Mouse (Mus musculus) lung, postnatal 0 days (tissue): ENCODE data around the gene Gnptab. TPM values are rescaled to one million over a fixed set of nuclear protein-coding genes. Genes with fewer than 3 reads are reported as not detected.

Experiments
- ATAC-seq: fragments of 200-750 bp; cut with Nextera tagmentation; 2 replicates; pipeline ENCODE4 v1.8.0; 2017; ENCODE audit warnings: moderate library complexity
- DNase-seq: peaks from one replicate; pipeline ENCODE4 v3.0.0-alpha.2; 2016; ENCODE audit warnings: low spot score
- H3K27ac ChIP-seq: fragments of 300-500 bp; sonication (generic); 2 replicates; pipeline ENCODE4 v1.5.1; 2014; ENCODE audit warnings: antibody characterized with exemption, mild to moderate bottlenecking, low read length, mixed read lengths
- H3K27me3 ChIP-seq: fragments of 300-500 bp; sonication (generic); replicated peaks from 2 replicates; pipeline ENCODE4 v1.6.1; 2014; ENCODE audit warnings: low read length, mixed read lengths; ENCODE audit not compliant: insufficient read depth
- H3K36me3 ChIP-seq: fragments of 300-500 bp; sonication (generic); 2 replicates; pipeline ENCODE4 v1.6.1; 2014; ENCODE audit warnings: low read length, mixed read lengths; ENCODE audit not compliant: insufficient read depth
- H3K4me1 ChIP-seq: fragments of 300-500 bp; sonication (generic); 2 replicates; pipeline ENCODE4 v1.6.1; 2014; ENCODE audit warnings: antibody characterized with exemption, low read depth, low read length, mixed read lengths; ENCODE audit not compliant: insufficient read depth
- H3K4me2 ChIP-seq: fragments of 300-500 bp; sonication (generic); replicated peaks from 2 replicates; pipeline ENCODE4 v1.6.1; 2014; ENCODE audit warnings: low read depth, mild to moderate bottlenecking, low read length, moderate library complexity, mixed read lengths
- H3K4me3 ChIP-seq: fragments of 300-500 bp; sonication (generic); 2 replicates; pipeline ENCODE4 v1.5.1; 2014; ENCODE audit warnings: low read depth, low read length
- H3K9ac ChIP-seq: fragments of 300-500 bp; sonication (generic); replicated peaks from 2 replicates; pipeline ENCODE4 v1.6.1; 2014; ENCODE audit warnings: low read depth, mild to moderate bottlenecking
- H3K9me3 ChIP-seq: fragments of 300-500 bp; sonication (generic); 2 replicates; pipeline ENCODE4 v1.6.1; 2016; ENCODE audit warnings: low read length, mixed read lengths
- CTCF ChIP-seq: IDR thresholded peaks from 2 replicates; pipeline ENCODE4 v1.5.1; 2016; ENCODE audit warnings: antibody characterized with exemption, mild to moderate bottlenecking
- EP300 ChIP-seq: IDR thresholded peaks from 2 replicates; pipeline ENCODE4 v1.6.1; 2016; ENCODE audit warnings: antibody characterized with exemption, mild to moderate bottlenecking, control low read depth
- WGBS: fragments of 180-500 bp; shearing (Covaris S2); extraction: QIAGEN DNeasy Blood & Tissue Kit; methylation state at CpG from one replicate; pipeline ENCODE4 v1.1.7; 2014; 5-methylcytosine and 5-hydroxymethylcytosine counted together
- polyA plus RNA-seq: library from polyadenylated mRNA; unstranded; fragments of >200 nt; fragmentation: Nextera tagmentation; extraction: Ambion mirVana; gene quantifications from 2 replicates; pipeline ENCODE4 v1.2.1, GENCODE M21; 2015

Gene Gnptab
- polyA plus RNA-seq, 1 experiment from 2014 or later, result 9.9 TPM

DNA sequence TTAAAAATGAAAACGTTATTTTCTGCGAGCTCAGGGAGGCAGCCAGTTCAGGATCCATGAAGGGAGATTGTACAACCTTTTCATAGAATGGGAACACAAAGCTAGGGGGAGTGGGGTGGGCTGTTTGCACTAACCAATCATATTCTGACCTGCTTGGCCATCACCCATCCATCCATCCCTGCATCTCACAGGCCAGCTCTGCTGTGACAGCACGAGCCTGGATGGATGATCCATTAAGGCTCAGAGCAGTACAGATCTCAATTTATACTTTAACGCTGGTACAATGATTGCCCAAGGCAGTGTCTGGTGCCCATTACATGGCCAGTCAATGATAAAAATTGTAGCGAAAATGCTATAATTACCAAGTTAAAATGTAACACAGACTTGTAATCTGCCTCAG is 48.0 kb downstream of the Gnptab start:
- Histone ChIP-seq H3K9ac (no peak overlapping the region), H3K27me3 (no peaks in the 10 kb centered on the region), H3K4me1 (no peaks in the 10 kb centered on the region), H3K4me3 (no peak overlapping the region), H3K4me2 (no peak overlapping the region), H3K36me3 (peaks cover 9% of the 10 kb centered on the region), H3K9me3 (no peaks in the 10 kb centered on the region), H3K27ac (no peak overlapping the region)
- 62% methylated on average over 5 of the region's 5 CpGs for WGBS
- TF ChIP-seq EP300 (no peak), CTCF (no peak)
- no peak for ATAC-seq
- DNase-seq, result no peak

DNA sequence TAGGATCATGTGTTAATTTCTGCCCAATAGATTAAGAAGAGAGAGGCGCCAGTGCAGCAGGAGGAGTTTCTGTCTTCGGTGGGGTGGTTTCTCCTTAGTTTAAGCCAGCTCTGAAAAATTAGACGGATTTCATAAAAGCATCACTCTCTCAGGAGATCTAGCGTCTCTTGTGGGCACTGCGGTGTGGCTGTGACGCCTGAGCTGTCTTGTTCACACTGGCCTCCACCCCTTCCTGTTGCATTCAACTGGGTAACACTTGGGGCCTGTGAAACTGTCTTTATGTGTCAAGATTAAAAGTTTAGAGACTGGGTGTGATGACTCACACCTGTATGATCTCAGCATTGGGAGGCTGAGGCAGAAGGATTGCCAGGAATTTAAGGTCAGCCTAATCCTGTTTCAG is 49.1 kb downstream of the Gnptab start:
- WGBS, result 86% methylated on average over 6 of the region's 6 CpGs
- H3K4me1 ChIP-seq, result no peaks in the 10 kb centered on the region
- ATAC-seq, result no peak
- no peak overlapping the region for H3K4me3 ChIP-seq
- H3K9me3 ChIP-seq, result no peaks in the 10 kb centered on the region
- H3K4me2 ChIP-seq, result no peak overlapping the region
- H3K36me3 ChIP-seq, result peaks cover 14% of the 10 kb centered on the region
- TF ChIP-seq EP300 (no peak), CTCF (no peak)
- no peak overlapping the region for H3K9ac ChIP-seq
- no peak overlapping the region for H3K27ac ChIP-seq
- DNase-seq, result no peak
- H3K27me3 ChIP-seq, result no peaks in the 10 kb centered on the region

DNA sequence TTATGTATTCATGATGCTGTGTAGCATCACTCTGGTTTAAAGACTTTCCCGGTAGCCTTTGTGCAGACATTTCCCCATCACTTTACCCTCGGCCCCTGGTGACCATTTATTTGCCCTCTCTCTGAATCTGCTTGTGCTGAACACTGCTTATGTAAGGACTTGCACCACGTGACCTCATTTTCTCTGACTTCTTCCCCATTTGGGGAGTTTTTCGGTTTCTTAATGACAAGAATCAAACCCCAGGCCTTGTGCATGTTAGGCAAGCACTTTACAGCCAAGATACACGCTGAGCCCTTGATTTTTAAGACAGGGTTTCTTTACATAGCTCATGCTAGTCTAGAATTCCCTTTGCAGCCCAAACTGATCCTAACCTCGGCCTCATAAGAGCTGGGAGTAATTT is 62.3 kb downstream of the Gnptab start:
- DNase-seq (no peak), ATAC-seq (no peak)
- H3K27ac ChIP-seq, result no peak overlapping the region
- H3K9me3 ChIP-seq, result no peaks in the 10 kb centered on the region
- TF ChIP-seq EP300 (no peak), CTCF (no peak)
- WGBS, result 66% methylated on average over 6 of the region's 6 CpGs
- no peak overlapping the region for H3K4me2 ChIP-seq
- no peaks in the 10 kb centered on the region for H3K27me3 ChIP-seq
- no peaks in the 10 kb centered on the region for H3K4me1 ChIP-seq
- no peak overlapping the region for H3K4me3 ChIP-seq
- H3K9ac ChIP-seq, result no peak overlapping the region
- H3K36me3 ChIP-seq, result 0 out of 2 replicates have a peak, but pooled peaks cover 11% of the 10 kb centered on the region

DNA sequence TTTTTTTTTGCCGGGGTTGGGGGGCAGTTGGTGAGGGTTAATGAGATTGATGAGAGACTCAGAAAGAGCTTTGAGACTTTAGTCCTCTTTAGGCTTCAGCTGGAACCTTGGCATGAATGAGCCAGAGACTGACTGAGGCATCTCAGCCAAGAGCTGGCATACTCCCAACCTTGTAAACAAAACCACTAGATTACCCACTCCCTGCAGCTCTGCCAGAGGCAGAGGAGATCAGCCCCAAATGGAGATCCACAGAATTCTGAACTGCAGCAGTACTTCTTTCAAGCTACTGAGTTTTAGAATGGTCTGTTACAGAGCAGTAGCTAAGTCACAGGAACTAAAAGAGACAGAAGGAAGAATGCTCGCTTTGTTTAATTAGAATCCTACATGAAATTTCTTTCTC is 72.3 kb downstream of the Gnptab start:
- no peak overlapping the region for H3K4me3 ChIP-seq
- ATAC-seq (no peak; the same call in 1 of the 2 replicates), DNase-seq (peak; percentile 53)
- no peaks in the 10 kb centered on the region for H3K4me1 ChIP-seq
- no peaks in the 10 kb centered on the region for H3K9me3 ChIP-seq
- WGBS, result 70% methylated on average over 2 of the region's 2 CpGs
- no peak overlapping the region for H3K9ac ChIP-seq
- TF ChIP-seq CTCF (no peak), EP300 (no peak)
- no peak overlapping the region for H3K4me2 ChIP-seq
- no peaks in the 10 kb centered on the region for H3K27me3 ChIP-seq
- no peak overlapping the region for H3K27ac ChIP-seq
- H3K36me3 ChIP-seq, result no peaks in the 10 kb centered on the region

DNA sequence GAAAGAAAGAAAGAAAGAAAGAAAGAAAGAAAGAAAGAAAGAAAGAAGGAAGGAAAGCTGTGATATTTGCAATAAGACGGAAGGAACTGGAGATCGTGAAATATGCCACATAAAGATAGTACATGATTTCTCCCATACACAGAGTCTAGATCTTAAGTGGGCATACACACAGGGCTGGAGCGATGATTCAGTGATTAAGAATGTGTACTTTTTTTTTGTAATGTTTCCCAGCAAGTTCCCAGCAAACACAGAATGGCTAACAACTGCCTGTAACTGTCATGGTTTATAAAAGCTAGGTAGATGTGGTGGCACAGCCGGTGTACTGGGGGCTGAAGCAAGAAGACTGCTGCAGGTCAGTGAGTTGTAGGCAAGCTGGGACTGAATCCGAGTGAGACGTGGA is 73.1 kb downstream of the Gnptab start:
- H3K4me1 ChIP-seq, result no peaks in the 10 kb centered on the region
- ATAC-seq (no peak), DNase-seq (peak; percentile 18)
- no peak overlapping the region for H3K4me2 ChIP-seq
- H3K9me3 ChIP-seq, result no peaks in the 10 kb centered on the region
- H3K4me3 ChIP-seq, result no peak overlapping the region
- no peaks in the 10 kb centered on the region for H3K36me3 ChIP-seq
- WGBS, result 65% methylated on average over 6 of the region's 6 CpGs
- H3K27ac ChIP-seq, result no peak overlapping the region
- H3K27me3 ChIP-seq, result no peaks in the 10 kb centered on the region
- TF ChIP-seq CTCF, result no peak
- no peak for TF ChIP-seq EP300
- no peak overlapping the region for H3K9ac ChIP-seq

GRCm38 (mm10) chr10:88457816-88458215 is 78.9 kb downstream of the Gnptab start:
- TF ChIP-seq EP300, result no peak
- Histone ChIP-seq H3K9ac (no peak overlapping the region), H3K4me2 (peak overlapping the region; percentile 35), H3K4me3 (no peak overlapping the region; the same call in 1 of the 2 replicates), H3K27ac (0 out of 2 replicates have a peak overlapping the region, but pooled peaks have one; percentile 1), H3K27me3 (no peaks in the 10 kb centered on the region), H3K4me1 (no peaks in the 10 kb centered on the region), H3K36me3 (no peaks in the 10 kb centered on the region), H3K9me3 (no peaks in the 10 kb centered on the region)
- ATAC-seq (peak; percentile 71), DNase-seq (peak; percentile 23)
- WGBS, result 39% methylated on average over 6 of the region's 6 CpGs

DNA sequence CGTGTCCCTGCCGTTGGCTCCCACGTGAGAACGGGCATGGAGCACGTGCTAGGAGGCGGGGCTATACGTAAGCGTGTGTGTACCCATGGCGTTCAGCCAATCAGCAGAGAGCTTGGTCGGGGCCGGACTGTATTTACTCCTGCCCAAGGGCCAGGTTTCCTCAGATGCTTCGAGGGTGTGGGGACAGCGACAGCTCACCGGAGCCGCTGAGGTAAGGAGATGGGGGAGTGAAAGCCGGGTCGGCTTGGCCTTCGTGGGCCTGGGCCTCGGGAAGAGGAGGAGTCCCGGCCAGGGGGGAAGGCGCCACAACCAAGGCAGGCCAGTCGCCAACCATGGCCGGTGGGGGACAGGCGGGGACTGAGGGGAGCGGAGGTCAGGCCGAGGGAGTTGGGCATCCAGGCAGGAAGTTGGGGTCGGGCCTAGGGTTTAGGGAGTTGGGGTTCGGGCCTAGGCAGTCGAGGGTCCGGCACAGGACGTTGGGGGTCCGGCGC is 80.6 kb downstream of the Gnptab start, which contains the start of gene Sycp3:
TSS of gene Sycp3 (plus strand) at position 68 of the 491 bp plus-strand sequence.
- Histone ChIP-seq H3K9me3 (no peaks in the 10 kb centered on the region), H3K4me1 (no peaks in the 10 kb centered on the region), H3K9ac (no peak within 1 kb of the TSS), H3K36me3 (no peaks in the 10 kb centered on the region), H3K4me2 (no peak within 1 kb of the TSS), H3K27me3 (no peaks in the 10 kb centered on the region), H3K4me3 (no peak within 1 kb of the TSS), H3K27ac (no peak within 1 kb of the TSS)
- no peak for TF ChIP-seq EP300
- no peak for TF ChIP-seq CTCF
- DNase-seq, result no peak
- WGBS, result 77% methylated on average over 29 of the region's 33 CpGs
- peak; percentile 23 for ATAC-seq
